Mouse (Mus musculus): Measurements from ENCODE around the gene Exoc6b. TPM values are rescaled to one million over a fixed set of nuclear protein-coding genes. Genes with fewer than 3 reads are reported as not detected.

Gene Exoc6b
- polyA plus RNA-seq, 1 experiment from 2014 or later = 34.2 TPM

GRCm38 (mm10) chr6:84912434-84912833 is 156.9 kb downstream of the Exoc6b start:
- Histone ChIP-seq H3K4me3 (no peak overlapping the region), H3K27me3 (no peaks in the 10 kb centered on the region), H3K4me1 (no peaks in the 10 kb centered on the region), H3K9ac (no peak overlapping the region), H3K4me2 (no peak overlapping the region), H3K27ac (no peak overlapping the region), H3K36me3 (no peaks in the 10 kb centered on the region), H3K9me3 (no peaks in the 10 kb centered on the region)
- WGBS = 2% methylated on average over 2 of the region's 2 CpGs
- no peak for ATAC-seq (ENCODE audit: borderline replicate concordance, extremely low read depth, low FRiP score, low TSS enrichment)

GRCm38 (mm10) chr6:84899002-84899774 is 170.1 kb downstream of the Exoc6b start:
- WGBS = 79% methylated on average over 4 of the region's 4 CpGs
- Histone ChIP-seq H3K27me3 (no peaks in the 10 kb centered on the region), H3K4me1 (no peaks in the 10 kb centered on the region), H3K27ac (no peak overlapping the region), H3K9me3 (no peaks in the 10 kb centered on the region), H3K9ac (no peak overlapping the region), H3K4me2 (no peak overlapping the region), H3K36me3 (no peaks in the 10 kb centered on the region), H3K4me3 (no peak overlapping the region)
- ATAC-seq (ENCODE audit: borderline replicate concordance, extremely low read depth, low FRiP score, low TSS enrichment) = no peak

- no peak for ATAC-seq (ENCODE audit: borderline replicate concordance, extremely low read depth, low FRiP score, low TSS enrichment)
Observed at GRCm38 (mm10) chr6:84893773-84894095, 175.6 kb downstream of the Exoc6b start.

GRCm38 (mm10) chr6:84892926-84893772 is 176.2 kb downstream of the Exoc6b start:
- Histone ChIP-seq H3K27me3 (no peaks in the 10 kb centered on the region), H3K36me3 (no peaks in the 10 kb centered on the region), H3K4me2 (0 out of 2 replicates have a peak overlapping the region, but pooled peaks have one; percentile 6), H3K9ac (no peak overlapping the region), H3K4me1 (peaks cover 9% of the 10 kb centered on the region), H3K4me3 (no peak overlapping the region), H3K27ac (no peak overlapping the region), H3K9me3 (no peaks in the 10 kb centered on the region)
- no peak for ATAC-seq (ENCODE audit: borderline replicate concordance, extremely low read depth, low FRiP score, low TSS enrichment)
- WGBS = 7% methylated on average over 5 of the region's 5 CpGs

More at GRCm38 (mm10) chr6:84893773-84894095, 175.6 kb downstream of the Exoc6b start:
- Histone ChIP-seq H3K4me1 (peaks cover 9% of the 10 kb centered on the region), H3K27me3 (no peaks in the 10 kb centered on the region), H3K36me3 (no peaks in the 10 kb centered on the region), H3K4me2 (no peak overlapping the region), H3K9me3 (no peaks in the 10 kb centered on the region), H3K4me3 (no peak overlapping the region), H3K9ac (no peak overlapping the region), H3K27ac (no peak overlapping the region)

- ATAC-seq (ENCODE audit: borderline replicate concordance, extremely low read depth, low FRiP score, low TSS enrichment) = 0 out of 2 replicates have a peak, but pooled peaks have one; percentile 19
- Histone ChIP-seq H3K4me1 (no peaks in the 10 kb centered on the region), H3K4me2 (no peak overlapping the region), H3K9me3 (no peaks in the 10 kb centered on the region), H3K27me3 (no peaks in the 10 kb centered on the region), H3K9ac (no peak overlapping the region), H3K4me3 (no peak overlapping the region), H3K27ac (no peak overlapping the region), H3K36me3 (no peaks in the 10 kb centered on the region)
- WGBS = 14% methylated on average over 3 of the region's 3 CpGs
Observed at GRCm38 (mm10) chr6:84886551-84886950, 182.8 kb downstream of the Exoc6b start.

- H3K27me3 ChIP-seq = no peaks in the 10 kb centered on the region
- no peaks in the 10 kb centered on the region for H3K4me1 ChIP-seq
- no peak overlapping the region for H3K9ac ChIP-seq
- 53% methylated on average over 1 of the region's 1 CpGs for WGBS
- H3K9me3 ChIP-seq = no peaks in the 10 kb centered on the region
- no peak for ATAC-seq (ENCODE audit: borderline replicate concordance, extremely low read depth, low FRiP score, low TSS enrichment)
- no peak overlapping the region for H3K4me2 ChIP-seq
- H3K27ac ChIP-seq = no peak overlapping the region
- no peak overlapping the region for H3K4me3 ChIP-seq
- H3K36me3 ChIP-seq = no peaks in the 10 kb centered on the region
Observed at GRCm38 (mm10) chr6:84885080-84885479, 184.2 kb downstream of the Exoc6b start.

GRCm38 (mm10) chr6:84883720-84884119 is 185.6 kb downstream of the Exoc6b start:
- H3K4me1 ChIP-seq = no peaks in the 10 kb centered on the region
- H3K9ac ChIP-seq = no peak overlapping the region
- no peak for ATAC-seq (ENCODE audit: borderline replicate concordance, extremely low read depth, low FRiP score, low TSS enrichment)
- 34% methylated on average over 4 of the region's 4 CpGs for WGBS
- no peak overlapping the region for H3K27ac ChIP-seq
- no peaks in the 10 kb centered on the region for H3K9me3 ChIP-seq
- H3K4me2 ChIP-seq = no peak overlapping the region
- no peaks in the 10 kb centered on the region for H3K27me3 ChIP-seq
- no peaks in the 10 kb centered on the region for H3K36me3 ChIP-seq
- H3K4me3 ChIP-seq = no peak overlapping the region

GRCm38 (mm10) chr6:84882663-84883517 is 186.4 kb downstream of the Exoc6b start:
- Histone ChIP-seq H3K27me3 (no peaks in the 10 kb centered on the region), H3K9me3 (no peaks in the 10 kb centered on the region), H3K9ac (no peak overlapping the region), H3K36me3 (no peaks in the 10 kb centered on the region), H3K4me3 (no peak overlapping the region), H3K27ac (no peak overlapping the region), H3K4me1 (no peaks in the 10 kb centered on the region), H3K4me2 (no peak overlapping the region)
- ATAC-seq (ENCODE audit: borderline replicate concordance, extremely low read depth, low FRiP score, low TSS enrichment) = no peak; the same call in 1 of the 2 replicates
- WGBS = 36% methylated on average over 14 of the region's 14 CpGs

- H3K4me3 ChIP-seq = no peak overlapping the region
- ATAC-seq (ENCODE audit: borderline replicate concordance, extremely low read depth, low FRiP score, low TSS enrichment) = no peak
- H3K9ac ChIP-seq = no peak overlapping the region
- H3K9me3 ChIP-seq = no peaks in the 10 kb centered on the region
- 80% methylated on average over 5 of the region's 5 CpGs for WGBS
- H3K27ac ChIP-seq = no peak overlapping the region
- no peaks in the 10 kb centered on the region for H3K4me1 ChIP-seq
- no peaks in the 10 kb centered on the region for H3K27me3 ChIP-seq
- no peaks in the 10 kb centered on the region for H3K36me3 ChIP-seq
- H3K4me2 ChIP-seq = no peak overlapping the region
Observed at GRCm38 (mm10) chr6:84875869-84876268, 193.4 kb downstream of the Exoc6b start.

- Histone ChIP-seq H3K4me3 (no peak overlapping the region), H3K27me3 (no peaks in the 10 kb centered on the region), H3K4me2 (no peak overlapping the region), H3K4me1 (peaks cover 4% of the 10 kb centered on the region; the same call in 1 of the 2 replicates), H3K27ac (no peak overlapping the region), H3K36me3 (no peaks in the 10 kb centered on the region), H3K9me3 (no peaks in the 10 kb centered on the region), H3K9ac (no peak overlapping the region)
- no peak for ATAC-seq (ENCODE audit: borderline replicate concordance, extremely low read depth, low FRiP score, low TSS enrichment)
- 31% methylated on average over 4 of the region's 4 CpGs for WGBS
Observed at GRCm38 (mm10) chr6:84867114-84867513, 202.2 kb downstream of the Exoc6b start.

GRCm38 (mm10) chr6:84864625-84865024 is 204.7 kb downstream of the Exoc6b start:
- H3K27me3 ChIP-seq = no peaks in the 10 kb centered on the region
- H3K9me3 ChIP-seq = no peaks in the 10 kb centered on the region
- no peak overlapping the region for H3K27ac ChIP-seq
- no peak for ATAC-seq (ENCODE audit: borderline replicate concordance, extremely low read depth, low FRiP score, low TSS enrichment)
- WGBS = 84% methylated on average over 3 of the region's 3 CpGs
- H3K4me3 ChIP-seq = no peak overlapping the region
- H3K4me1 ChIP-seq = peaks cover 4% of the 10 kb centered on the region; the same call in 1 of the 2 replicates
- no peaks in the 10 kb centered on the region for H3K36me3 ChIP-seq
- H3K9ac ChIP-seq = no peak overlapping the region
- no peak overlapping the region for H3K4me2 ChIP-seq

Measured in lung, embryonic 15.5 days (tissue).